Mouse (Mus musculus): Measurements from ENCODE around the gene Gzmd.

The Gzmd gene

DNA sequence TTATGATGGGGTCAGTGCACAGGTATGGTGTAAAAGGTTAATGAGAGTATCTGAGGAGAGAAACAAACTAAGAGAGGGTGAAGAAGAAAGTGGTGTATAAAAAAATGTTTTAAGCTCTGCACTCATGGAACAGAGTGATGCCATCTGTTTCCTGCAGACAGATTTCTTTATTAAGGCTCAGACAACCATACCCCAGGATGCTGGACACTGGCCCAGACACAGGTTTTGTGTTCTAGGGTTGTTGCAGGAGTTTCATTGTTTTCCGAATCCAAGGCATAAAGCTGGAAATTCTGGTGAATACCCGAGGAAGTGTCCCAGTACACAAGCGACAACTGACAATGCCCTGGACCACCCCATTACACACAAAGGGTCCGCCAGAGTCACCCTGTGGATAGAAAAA lies 50.4 kb downstream of the Gzmd start:
- DNase-seq (ENCODE audit: low read depth, low spot score) = no peak

All from brain, embryonic 18.5 days (tissue).